Mouse (Mus musculus): ENCODE results near the gene B9d1. TPM values are rescaled to one million over a fixed set of nuclear protein-coding genes. Genes with fewer than 3 reads are reported as not detected.

The B9d1 gene
- polyA plus RNA-seq (2012; rRNA removed) = 9.4 and 11.8 TPM in 2 replicates

DNA sequence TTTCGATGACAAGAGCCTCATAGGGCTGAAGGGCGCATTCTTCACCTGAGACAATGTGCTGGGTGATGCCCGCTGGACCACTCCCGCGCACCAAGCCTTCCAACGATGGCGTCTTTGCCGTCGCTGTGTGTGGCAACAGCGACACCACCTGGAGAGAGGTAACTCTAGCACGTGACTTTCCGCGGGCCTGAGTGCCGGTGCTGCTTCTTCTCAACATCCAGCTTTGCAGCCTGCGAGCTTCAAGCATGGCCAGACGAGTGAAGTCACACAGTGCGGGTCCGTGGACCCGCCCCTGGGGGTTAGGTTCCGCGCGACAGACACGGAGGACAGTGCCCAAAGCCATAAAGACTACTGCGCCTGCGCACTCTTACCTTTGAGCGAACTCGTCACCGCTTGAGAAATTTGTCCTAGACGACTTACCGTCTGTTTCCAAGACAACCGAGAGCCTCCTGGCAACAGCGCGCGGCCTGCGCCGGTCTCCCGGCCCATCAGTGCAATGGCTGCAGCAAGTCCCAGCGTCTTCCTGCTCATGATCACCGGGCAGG is at the start of gene B9d1:
Gene B9d1 (plus strand): TSS at position 432 of the 545 bp plus-strand sequence.
- Histone ChIP-seq H3K27me3 (ENCODE audit: control insufficient read depth, insufficient read depth, low read length) (no peaks in the 10 kb centered on the region), H3K4me1 (ENCODE audit: control insufficient read depth, insufficient read depth, insufficient read length, low read length) (no peaks in the 10 kb centered on the region; the same call in 1 of the 2 replicates), H3K27ac (ENCODE audit: insufficient read depth, low read depth, low read length) (peak within 1 kb of the TSS; percentile 68), H3K4me3 (ENCODE audit: low read depth, low read length) (peak within 1 kb of the TSS; percentile 83), H3K36me3 (ENCODE audit: control insufficient read depth, insufficient read depth, low read length) (no peaks in the 10 kb centered on the region)
- under 1% methylated on average over 39 of the region's 39 CpGs for WGBS
- peak; percentile 98 for TF ChIP-seq CTCF (IDR thresholded peaks at IDR 0.05; ENCODE audit: extremely low read depth, insufficient read length, insufficient replicate concordance, low read depth, low read length)
- no peak; the same call in 1 of the 2 replicates for TF ChIP-seq POLR2A (IDR thresholded peaks at IDR 0.05; ENCODE audit: low read depth, low read length)

DNA sequence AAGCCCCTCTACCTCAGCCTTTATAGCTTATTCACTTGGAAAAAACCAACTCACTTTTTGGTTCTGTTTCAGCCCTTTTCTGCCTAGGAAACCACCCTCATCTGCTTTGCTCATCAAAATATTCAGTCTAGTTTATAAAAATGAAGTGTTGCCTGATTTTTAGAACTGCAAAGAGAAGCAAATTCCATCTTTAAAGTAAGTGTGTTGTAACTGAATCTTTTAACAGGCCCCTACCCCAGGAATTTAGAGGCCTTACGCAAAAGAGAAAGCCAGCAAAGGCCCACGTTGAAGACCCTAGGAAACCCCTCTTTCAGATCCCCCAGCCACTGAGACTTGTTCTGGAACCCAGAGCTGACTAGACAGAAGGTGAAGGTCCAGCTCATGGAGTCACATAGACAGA is 40.9 kb upstream of the B9d1 start:
- WGBS = 64% methylated on average over 2 of the region's 2 CpGs
- TF ChIP-seq CTCF (IDR thresholded peaks at IDR 0.05; ENCODE audit: extremely low read depth, insufficient read length, insufficient replicate concordance, low read depth, low read length) (no peak), POLR2A (IDR thresholded peaks at IDR 0.05; ENCODE audit: low read depth, low read length) (no peak)
- Histone ChIP-seq H3K36me3 (ENCODE audit: control insufficient read depth, insufficient read depth, low read length) (no peaks in the 10 kb centered on the region), H3K27ac (ENCODE audit: insufficient read depth, low read depth, low read length) (no peak overlapping the region), H3K4me3 (ENCODE audit: low read depth, low read length) (no peak overlapping the region), H3K4me1 (ENCODE audit: control insufficient read depth, insufficient read depth, insufficient read length, low read length) (no peaks in the 10 kb centered on the region), H3K27me3 (ENCODE audit: control insufficient read depth, insufficient read depth, low read length) (no peaks in the 10 kb centered on the region)

DNA sequence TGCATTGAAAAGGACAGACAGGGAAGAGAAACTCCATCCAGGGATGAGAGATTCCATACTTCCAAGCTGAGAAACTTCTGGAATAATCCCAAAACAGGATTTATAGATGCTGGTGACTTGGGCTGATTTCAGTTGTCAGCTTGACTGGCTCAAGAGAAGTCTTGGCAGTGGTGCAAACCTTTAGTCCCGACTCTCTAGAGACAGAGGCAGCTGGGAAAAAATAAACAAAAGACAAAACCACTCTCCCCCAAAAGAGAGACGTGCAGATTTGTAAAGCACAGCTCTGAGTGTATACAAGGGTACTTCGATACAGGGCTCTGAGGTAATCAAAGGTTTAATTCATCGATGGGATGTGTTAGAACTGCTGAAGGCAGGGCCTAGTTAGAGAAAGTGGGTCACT is 39.5 kb upstream of the B9d1 start:
- H3K4me1 ChIP-seq (ENCODE audit: control insufficient read depth, insufficient read depth, insufficient read length, low read length) = no peaks in the 10 kb centered on the region
- no peak overlapping the region for H3K4me3 ChIP-seq (ENCODE audit: low read depth, low read length)
- TF ChIP-seq CTCF (IDR thresholded peaks at IDR 0.05; ENCODE audit: extremely low read depth, insufficient read length, insufficient replicate concordance, low read depth, low read length) (no peak), POLR2A (IDR thresholded peaks at IDR 0.05; ENCODE audit: low read depth, low read length) (no peak)
- H3K36me3 ChIP-seq (ENCODE audit: control insufficient read depth, insufficient read depth, low read length) = no peaks in the 10 kb centered on the region
- no peak overlapping the region for H3K27ac ChIP-seq (ENCODE audit: insufficient read depth, low read depth, low read length)
- no peaks in the 10 kb centered on the region for H3K27me3 ChIP-seq (ENCODE audit: control insufficient read depth, insufficient read depth, low read length)
- 57% methylated on average over 4 of the region's 4 CpGs for WGBS

DNA sequence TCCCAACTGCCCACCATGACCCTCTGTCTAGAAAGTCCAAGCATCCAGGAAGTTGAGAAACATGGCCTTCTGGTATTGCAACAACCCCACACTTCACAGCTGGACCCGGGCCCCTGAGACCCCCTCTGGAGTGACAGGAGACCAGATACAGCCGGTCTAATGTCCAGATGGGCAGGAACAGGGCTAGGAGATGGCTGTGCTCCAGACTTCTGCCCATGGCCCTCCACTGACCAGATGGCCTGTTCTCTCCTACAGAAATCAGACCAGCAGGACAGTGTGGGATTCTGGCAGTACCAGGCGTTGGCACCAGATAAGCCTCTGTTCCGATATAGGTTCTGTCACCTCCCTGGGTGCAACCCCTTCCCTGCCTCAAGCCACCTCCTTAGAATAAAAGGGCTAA is 36.4 kb upstream of the B9d1 start:
- no peaks in the 10 kb centered on the region for H3K36me3 ChIP-seq (ENCODE audit: control insufficient read depth, insufficient read depth, low read length)
- no peak overlapping the region for H3K4me3 ChIP-seq (ENCODE audit: low read depth, low read length)
- H3K27me3 ChIP-seq (ENCODE audit: control insufficient read depth, insufficient read depth, low read length) = no peaks in the 10 kb centered on the region
- H3K4me1 ChIP-seq (ENCODE audit: control insufficient read depth, insufficient read depth, insufficient read length, low read length) = no peaks in the 10 kb centered on the region
- no peak overlapping the region for H3K27ac ChIP-seq (ENCODE audit: insufficient read depth, low read depth, low read length)
- WGBS = 83% methylated on average over 4 of the region's 4 CpGs
- TF ChIP-seq CTCF (IDR thresholded peaks at IDR 0.05; ENCODE audit: extremely low read depth, insufficient read length, insufficient replicate concordance, low read depth, low read length) (no peak), POLR2A (IDR thresholded peaks at IDR 0.05; ENCODE audit: low read depth, low read length) (no peak)

DNA sequence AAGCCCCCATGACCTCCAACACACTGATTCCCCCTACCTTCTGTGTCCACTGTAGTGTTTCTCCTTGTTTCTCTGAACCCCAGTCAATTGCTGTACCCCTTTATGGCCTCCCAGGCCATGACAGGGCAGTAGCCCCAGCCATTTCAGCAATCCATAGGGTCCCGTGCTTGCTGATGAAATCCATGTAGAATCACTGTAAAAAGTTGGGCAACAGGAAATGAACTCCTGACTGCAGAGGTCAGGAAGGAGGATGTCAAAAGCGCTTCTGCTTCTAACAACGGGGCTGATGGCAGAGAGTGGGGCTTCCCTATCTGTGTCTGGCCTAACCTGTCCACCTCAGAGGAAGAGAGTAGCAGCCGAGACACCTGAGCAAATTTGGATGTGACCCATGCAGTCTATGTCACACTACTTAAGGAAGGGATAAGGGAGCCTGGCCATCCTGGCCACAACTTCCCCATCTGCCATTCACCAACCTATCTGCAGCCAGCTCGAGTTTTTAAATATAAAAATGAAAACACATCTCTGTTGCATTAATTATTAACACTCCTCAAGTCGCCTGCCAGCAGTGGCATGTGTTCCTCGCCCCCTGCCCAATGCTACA is 35.5 kb upstream of the B9d1 start:
- no peak overlapping the region for H3K27ac ChIP-seq (ENCODE audit: insufficient read depth, low read depth, low read length)
- H3K4me3 ChIP-seq (ENCODE audit: low read depth, low read length) = no peak overlapping the region
- no peaks in the 10 kb centered on the region for H3K4me1 ChIP-seq (ENCODE audit: control insufficient read depth, insufficient read depth, insufficient read length, low read length)
- TF ChIP-seq POLR2A (IDR thresholded peaks at IDR 0.05; ENCODE audit: low read depth, low read length) (no peak), CTCF (IDR thresholded peaks at IDR 0.05; ENCODE audit: extremely low read depth, insufficient read length, insufficient replicate concordance, low read depth, low read length) (no peak)
- no peaks in the 10 kb centered on the region for H3K36me3 ChIP-seq (ENCODE audit: control insufficient read depth, insufficient read depth, low read length)
- WGBS = 47% methylated on average over 7 of the region's 7 CpGs
- H3K27me3 ChIP-seq (ENCODE audit: control insufficient read depth, insufficient read depth, low read length) = 0 out of 2 replicates have a peak, but pooled peaks cover 1% of the 10 kb centered on the region

DNA sequence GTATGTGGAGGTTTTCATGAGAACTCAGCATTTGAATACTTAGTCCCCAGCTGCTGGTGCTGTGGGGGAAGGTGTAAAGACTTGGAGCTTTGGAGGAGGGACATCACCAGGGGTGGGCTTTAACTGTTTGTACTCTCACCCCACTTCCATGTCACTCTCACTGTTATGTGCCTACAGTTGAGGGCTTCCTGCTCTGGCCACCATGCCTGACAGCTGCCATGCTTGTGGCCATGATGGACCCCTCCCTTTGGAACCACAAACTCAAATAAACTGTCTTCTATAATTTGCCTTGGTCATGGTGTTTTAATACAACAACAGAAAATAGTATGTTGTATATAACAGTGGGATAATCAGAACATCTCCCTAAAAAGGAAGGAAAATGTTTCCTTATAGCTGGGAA is 34.1 kb upstream of the B9d1 start:
- Histone ChIP-seq H3K27me3 (ENCODE audit: control insufficient read depth, insufficient read depth, low read length) (0 out of 2 replicates have a peak, but pooled peaks cover 2% of the 10 kb centered on the region), H3K36me3 (ENCODE audit: control insufficient read depth, insufficient read depth, low read length) (no peaks in the 10 kb centered on the region), H3K4me3 (ENCODE audit: low read depth, low read length) (no peak overlapping the region), H3K27ac (ENCODE audit: insufficient read depth, low read depth, low read length) (no peak overlapping the region), H3K4me1 (ENCODE audit: control insufficient read depth, insufficient read depth, insufficient read length, low read length) (no peaks in the 10 kb centered on the region)
- TF ChIP-seq POLR2A (IDR thresholded peaks at IDR 0.05; ENCODE audit: low read depth, low read length) (no peak), CTCF (IDR thresholded peaks at IDR 0.05; ENCODE audit: extremely low read depth, insufficient read length, insufficient replicate concordance, low read depth, low read length) (no peak)

DNA sequence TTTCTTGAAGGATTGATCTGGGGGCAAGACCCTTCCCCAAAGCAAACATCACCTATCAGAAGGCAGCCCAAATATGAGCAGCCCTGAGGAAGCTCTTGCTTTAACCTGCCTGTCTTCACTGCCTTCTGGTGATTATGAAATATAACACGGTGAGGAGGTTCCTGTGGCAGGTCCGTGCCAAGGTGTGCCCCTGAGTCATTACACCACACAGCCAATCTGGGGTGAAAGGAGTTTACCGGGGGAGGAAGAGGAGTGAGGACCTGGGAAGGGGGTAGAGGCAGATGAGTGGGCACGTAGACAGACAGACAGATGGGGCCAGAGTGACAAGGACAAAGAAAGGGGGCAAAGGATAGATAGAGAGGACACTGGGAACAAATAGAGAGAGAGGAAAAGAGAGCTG is 31.3 kb upstream of the B9d1 start:
- 40% methylated on average over 4 of the region's 4 CpGs for WGBS
- Histone ChIP-seq H3K27ac (ENCODE audit: insufficient read depth, low read depth, low read length) (no peak overlapping the region), H3K4me1 (ENCODE audit: control insufficient read depth, insufficient read depth, insufficient read length, low read length) (no peaks in the 10 kb centered on the region), H3K4me3 (ENCODE audit: low read depth, low read length) (no peak overlapping the region), H3K36me3 (ENCODE audit: control insufficient read depth, insufficient read depth, low read length) (no peaks in the 10 kb centered on the region), H3K27me3 (ENCODE audit: control insufficient read depth, insufficient read depth, low read length) (0 out of 2 replicates have a peak, but pooled peaks cover 2% of the 10 kb centered on the region)
- TF ChIP-seq CTCF (IDR thresholded peaks at IDR 0.05; ENCODE audit: extremely low read depth, insufficient read length, insufficient replicate concordance, low read depth, low read length) (no peak), POLR2A (IDR thresholded peaks at IDR 0.05; ENCODE audit: low read depth, low read length) (no peak)
